Mouse (Mus musculus): Measurements from ENCODE around the gene Emg1. TPM values are rescaled to one million over a fixed set of nuclear protein-coding genes. Genes with fewer than 3 reads are reported as not detected.
A peak's percentile ranks its signal among the peaks of the same experiment; 100 is the strongest.

Emg1 gene
- total RNA-seq (2017), result 222 and 280 TPM in 2 replicates

DNA sequence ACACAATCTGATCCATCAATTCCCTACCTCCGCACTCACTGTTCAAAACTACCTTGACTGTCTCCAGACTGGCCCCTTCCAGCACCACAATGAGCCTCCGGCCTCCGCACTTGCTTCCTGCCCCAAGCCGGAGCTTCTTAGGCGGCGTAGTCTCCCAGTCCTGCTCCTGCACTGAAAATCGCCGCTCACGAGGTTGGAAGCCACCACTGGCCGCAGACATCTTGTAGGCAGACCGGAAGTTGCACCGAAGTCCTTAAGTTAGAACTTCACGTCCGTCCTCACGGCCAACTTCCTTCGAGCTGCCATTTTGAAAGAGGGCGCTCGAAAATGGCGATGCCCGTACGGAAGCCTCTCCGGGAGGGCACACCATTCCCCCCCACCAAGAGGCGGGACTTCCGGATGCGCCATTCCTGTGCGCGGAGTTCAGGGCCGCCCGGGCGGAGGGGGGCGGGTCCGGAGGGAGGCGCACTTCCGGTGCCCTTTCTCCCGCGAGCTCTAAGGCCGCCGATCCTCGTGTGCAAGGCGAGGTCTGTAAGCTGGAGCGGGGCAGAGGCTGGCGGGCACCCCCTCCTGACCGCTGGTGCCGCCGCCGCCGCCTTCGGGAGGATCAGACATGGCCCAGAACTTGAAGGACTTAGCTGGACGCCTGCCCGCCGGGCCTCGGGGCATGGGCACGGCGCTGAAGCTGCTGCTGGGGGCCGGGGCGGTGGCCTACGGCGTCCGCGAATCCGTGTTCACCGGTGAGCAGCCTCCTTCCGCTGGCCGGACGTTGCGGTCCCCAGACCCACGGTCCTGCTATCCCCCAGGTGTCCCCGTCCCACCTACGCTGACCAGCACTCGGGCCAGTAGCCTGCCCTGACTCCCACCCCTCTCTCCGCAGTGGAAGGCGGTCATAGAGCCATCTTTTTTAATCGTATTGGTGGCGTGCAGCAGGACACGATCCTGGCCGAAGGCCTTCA is at the start of gene Emg1, which contains the start of gene Phb2:
Emg1 (minus strand) TSS at position 355 of the 959 bp plus-strand sequence.
Phb2 (plus strand) TSS at position 513 of the 959 bp plus-strand sequence.
- ATAC-seq (replicated peaks; ENCODE audit: low read depth, poor library complexity, severe bottlenecking), result peak; percentile 92

DNA sequence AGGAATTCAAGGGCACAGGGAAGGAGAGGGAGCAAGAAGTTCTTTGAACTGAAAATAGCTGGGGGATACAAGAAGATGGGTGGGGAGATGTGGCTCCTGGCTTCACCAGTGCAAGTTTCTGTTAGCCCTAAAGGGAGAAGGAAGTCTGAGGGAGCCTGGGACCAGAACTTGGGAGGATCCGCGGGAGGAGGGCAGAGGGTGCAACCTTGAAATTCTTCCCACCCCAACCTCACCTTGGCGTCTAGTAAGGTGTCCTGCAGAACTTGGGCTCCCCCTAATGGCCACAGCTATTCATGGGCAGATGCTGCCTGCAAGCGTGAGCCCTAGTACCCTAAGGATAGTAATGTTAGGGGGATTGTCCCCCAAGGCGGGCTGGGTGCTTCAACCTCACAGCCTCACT is 47.3 kb upstream of the Emg1 start:
- ATAC-seq (replicated peaks; ENCODE audit: low read depth, poor library complexity, severe bottlenecking), result peak; percentile 92

DNA sequence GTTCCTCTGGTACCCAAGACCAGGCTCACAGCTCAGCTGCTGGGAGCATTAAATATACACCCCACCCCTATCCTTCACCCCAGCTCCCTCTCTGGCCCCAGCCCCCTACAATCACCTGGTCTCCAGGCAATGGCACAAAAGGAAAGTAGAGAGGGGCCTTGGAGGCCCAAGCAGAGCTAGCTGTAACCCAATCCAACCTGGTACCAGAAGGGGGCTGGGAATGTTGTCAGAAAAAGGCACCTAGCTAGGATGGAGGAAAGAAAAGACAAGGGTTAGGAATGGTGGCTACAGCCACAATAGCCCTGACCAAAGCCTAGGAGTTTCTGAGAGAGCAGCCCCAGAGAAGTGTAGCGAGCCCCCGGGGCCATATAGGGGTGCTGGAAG is 46.9 kb upstream of the Emg1 start:
- no peak for ATAC-seq (replicated peaks; ENCODE audit: low read depth, poor library complexity, severe bottlenecking)

DNA sequence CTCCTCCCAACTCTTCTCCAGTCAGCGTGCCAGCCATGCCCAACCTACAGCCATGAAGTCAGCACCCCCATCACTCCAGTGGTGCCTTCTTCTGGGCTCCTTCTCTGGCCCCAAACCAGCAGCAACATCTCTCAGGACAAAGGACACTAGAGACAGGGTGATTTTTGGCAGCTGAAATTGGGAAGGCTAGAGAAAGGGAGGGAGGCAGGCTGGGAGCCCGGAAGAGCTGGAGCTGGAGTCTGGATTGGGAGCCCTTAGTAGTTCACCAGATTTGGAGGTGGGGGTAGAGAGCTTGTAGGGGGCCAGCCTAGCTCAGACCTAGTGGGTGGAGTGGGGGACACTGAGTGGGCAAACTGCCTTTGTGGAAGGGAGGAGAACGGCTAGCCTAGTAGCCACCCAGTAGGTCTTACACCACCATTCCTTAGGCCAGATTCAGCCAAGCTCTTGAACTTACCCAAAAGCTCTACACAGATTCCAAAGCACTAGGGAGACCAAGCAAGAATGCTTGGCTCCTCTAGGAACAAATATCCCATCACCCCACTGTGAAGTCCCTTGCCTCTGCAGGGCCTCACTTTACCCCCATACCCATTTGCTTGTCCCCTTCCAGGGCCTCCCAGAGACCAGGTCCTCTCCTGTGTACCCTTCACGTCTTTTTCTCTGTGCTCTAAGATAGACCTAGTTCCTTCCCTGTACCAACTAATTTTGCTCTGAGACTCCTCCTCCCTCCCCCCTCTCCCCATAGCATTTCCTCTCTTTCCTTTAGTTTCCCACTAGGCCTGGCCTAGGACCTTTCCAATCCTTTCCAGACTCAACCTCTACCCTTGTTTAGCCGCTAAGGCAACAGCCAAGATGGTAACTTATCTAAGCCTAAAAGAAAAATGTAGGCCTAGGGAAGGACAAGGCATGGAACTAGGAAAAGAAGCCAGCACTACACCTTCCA is 46.2 kb upstream of the Emg1 start:
- no peak for ATAC-seq (replicated peaks; ENCODE audit: low read depth, poor library complexity, severe bottlenecking)

DNA sequence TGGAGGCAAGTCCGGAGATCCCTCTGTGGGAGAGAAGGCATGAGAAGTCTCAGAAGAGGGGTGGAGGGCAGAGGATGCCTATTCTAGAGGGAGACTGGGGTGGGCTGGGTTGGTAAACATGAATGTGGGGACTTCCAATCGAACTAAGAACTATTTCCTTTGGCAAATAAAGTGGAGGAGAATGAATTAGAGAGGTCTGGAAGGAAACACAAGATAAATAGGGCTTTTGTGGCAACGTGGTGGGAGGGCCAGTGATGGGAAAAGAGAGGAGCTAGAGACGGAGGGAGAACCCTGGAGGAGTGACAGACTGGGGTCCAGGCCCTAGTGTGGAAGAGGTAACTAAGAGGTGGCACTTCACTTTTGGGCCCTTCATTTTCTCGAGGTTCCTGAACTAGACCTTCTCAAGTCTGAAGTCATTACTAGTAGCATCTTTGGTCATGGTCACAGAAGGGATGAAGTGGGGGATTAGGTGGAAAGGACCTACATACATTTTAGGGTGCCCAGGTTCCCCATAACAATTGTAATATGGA is 45.4 kb upstream of the Emg1 start:
- ATAC-seq (replicated peaks; ENCODE audit: low read depth, poor library complexity, severe bottlenecking), result no peak

DNA sequence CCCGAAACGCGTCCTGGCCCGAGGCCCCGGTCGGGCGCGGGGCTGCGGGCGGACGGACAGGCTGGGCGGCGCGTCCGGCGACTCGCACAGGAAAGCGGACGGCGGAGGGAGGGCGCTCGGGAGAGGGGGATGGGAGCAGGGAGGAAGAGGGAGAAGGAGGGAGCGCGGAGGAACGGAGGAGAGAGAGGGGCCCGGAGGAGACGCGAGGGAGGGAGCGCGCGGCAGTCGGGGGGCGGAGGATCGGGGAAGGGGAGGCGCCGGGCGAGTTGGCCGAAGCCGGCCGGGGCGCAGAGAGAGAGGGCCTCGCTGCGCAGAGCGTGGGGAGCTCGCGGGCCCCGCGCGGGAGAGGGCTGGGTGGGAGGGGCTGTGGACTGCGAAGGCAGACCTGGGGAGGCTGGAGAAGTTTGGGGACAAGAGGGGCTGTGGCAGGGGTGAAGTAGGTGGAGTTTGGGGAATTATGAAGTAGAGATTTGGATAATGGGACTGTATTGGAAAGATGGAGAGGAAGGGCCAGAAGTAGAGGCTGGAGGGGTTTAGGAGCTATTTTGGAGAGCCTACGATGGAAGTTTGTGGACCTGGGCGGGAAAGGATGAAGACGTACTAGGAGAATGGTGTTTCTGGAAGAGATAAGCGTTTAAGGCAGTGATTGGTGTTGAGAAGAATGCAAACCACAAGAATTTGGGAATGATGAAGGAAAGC is 44.8 kb upstream of the Emg1 start:
- peak; percentile 40 for ATAC-seq (replicated peaks; ENCODE audit: low read depth, poor library complexity, severe bottlenecking)

DNA sequence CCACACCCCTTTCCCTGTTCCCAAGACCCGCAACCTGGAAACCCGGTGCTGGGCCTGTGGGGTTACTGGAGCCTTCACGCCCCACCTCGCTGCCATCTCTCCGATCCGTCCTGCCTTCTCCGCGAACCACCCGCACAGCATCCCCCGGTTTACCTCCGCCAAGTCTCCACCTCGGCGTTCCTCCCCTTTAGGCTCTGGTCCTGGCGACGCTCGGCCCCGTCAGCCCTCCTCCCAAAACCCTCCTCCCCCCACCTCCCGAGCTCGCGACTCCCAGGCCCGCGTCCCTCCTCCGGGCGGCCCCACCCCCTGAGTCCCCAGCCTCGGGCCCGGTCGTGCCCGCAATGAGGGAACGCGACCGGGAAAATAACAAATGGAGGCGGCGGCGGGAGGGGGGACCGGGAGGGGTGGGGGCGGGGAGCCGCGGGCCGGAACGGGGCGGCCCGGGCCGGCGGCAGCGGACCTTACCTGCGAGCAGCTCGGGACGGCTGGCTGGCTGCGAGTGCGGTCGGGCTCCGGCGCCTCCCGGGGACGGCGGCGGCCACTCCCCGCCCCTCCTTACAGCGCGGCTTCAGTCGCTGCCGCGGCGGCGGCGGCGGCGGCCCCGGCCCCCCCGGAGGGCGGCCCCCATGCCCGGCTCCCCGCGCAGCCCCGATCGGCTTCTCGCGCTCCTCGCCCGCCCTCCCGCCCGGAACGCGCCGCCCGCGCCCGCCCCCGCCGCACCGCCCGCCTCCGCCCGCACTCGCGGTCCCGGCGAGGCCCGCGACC is 44.0 kb upstream of the Emg1 start, which contains the start of the genes Gm45234 and Atn1:
Gm45234 (minus strand) TSS at position 191 of the 765 bp plus-strand sequence.
Atn1 (minus strand) TSS at position 694 of the 765 bp plus-strand sequence.
- peak; percentile 40 for ATAC-seq (replicated peaks; ENCODE audit: low read depth, poor library complexity, severe bottlenecking)

DNA sequence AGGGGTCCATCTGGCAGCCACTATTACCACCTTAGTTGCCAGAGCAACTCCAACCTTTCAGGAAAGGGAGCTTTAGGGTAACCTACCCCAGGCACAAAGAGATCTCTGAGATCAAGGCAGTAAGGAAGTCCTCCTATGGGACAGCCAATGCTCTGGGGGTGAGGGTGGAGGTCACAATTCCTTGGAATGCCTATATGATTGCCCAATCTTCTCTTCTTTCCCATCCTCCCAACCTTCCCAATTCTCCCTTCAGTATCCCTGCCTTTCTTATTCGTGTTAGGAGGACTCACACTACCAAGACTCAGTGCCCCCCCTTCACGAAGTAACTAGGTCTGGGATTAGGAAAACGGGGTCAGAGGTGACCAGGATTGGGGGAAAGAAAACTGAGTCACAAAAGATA is 43.3 kb upstream of the Emg1 start:
- ATAC-seq (replicated peaks; ENCODE audit: low read depth, poor library complexity, severe bottlenecking), result no peak

DNA sequence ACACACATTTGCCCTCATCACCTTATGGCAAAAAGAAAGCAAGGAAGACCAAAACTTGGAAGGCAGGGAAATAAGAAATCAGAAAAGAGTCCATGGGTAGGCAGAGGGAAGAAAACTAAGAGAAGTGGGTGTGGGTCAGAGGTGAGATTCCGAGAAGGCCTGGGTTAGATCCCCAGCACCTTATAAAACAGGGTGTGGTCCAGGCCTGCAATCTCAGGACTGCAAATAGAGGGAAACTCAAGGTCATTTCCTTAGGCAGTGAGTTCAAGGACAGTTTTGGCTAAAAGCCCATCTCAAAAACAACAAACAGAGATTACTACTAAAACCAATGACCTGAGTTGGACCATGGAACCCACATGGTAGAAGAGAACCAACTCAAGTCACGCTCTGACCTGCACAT is 41.9 kb upstream of the Emg1 start:
- no peak for ATAC-seq (replicated peaks; ENCODE audit: low read depth, poor library complexity, severe bottlenecking)

DNA sequence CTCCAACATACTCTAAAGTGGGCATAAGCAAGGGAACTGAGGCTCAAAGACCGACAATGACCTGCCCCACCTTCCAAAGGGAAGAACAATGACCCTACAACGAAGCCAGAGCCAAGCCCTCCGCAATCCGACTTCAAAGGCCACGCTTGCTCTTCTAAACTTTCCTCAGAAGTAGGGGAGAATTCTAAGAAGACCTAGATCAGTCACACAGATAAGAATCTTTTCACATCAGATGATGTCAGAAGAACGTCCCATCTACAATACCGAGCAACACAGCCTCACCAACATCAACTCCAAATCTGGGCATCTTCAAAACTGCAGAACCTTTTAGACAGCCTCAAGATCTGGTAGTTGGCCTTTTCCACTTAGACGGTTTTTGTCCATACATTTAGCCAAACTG is 38.4 kb upstream of the Emg1 start:
- ATAC-seq (replicated peaks; ENCODE audit: low read depth, poor library complexity, severe bottlenecking), result no peak

DNA sequence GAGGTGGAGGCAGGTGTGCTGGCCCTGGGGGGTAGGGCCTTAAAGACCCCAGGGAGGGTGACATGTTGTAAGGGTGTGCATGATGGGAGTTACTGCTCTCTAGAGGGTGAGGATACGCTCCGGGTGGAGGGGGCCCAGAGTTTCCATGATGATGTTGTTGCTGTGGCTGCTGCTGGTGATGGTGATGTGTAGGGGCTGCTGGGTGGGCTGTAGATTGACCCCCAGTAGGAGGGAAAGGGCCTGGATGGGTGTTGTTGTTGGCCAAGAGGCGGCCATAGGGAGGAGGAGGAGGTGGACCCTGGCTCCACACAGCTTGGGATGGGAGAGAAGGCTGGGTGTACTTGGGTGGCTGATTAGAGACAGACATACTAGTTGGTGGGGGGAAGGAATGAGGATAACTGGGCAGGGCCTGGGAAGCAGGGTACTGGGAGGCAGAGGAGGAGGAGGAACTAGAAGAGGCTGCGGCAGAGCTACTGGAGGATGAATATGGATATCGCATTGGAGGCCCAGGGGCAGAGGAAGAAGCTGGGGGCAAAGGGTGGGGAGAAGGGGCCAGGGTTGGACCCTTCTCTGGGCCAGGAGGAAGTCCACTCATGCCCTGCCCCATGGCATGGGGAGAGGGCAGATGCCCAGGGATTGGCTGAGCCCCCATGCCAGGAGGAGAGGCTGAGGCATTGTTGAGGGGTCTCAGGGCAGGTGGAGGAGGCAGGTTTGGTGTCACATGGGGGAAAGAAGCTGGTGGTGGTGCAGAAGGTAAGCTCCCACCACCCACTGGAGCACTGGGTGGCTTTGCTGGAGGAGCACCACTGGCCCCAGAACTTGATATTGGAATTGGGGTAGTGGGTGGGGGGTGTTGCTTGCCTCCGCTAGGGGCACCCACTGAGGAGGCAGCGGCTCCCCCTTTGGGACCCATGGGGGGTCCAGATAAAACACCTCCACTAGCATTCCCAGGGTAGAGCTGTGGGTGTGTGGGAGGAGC is 35.0 kb upstream of the Emg1 start:
- ATAC-seq (replicated peaks; ENCODE audit: low read depth, poor library complexity, severe bottlenecking), result no peak

DNA sequence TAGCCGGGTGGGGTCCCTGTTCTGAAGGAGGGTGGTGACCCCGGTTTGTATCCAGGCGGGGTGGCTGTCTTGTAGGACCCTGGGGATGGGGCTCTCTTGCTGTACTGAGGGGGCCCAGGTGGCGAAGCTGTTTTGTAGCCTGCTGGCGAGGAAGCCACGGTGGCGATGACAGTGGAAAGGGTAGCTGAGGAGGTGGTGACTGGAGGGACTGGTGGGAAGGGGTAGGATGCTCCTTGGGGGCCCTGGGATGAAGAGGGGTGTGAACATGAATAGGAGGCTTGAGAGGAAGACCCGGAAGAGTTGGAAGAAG is 34.3 kb upstream of the Emg1 start:
- ATAC-seq (replicated peaks; ENCODE audit: low read depth, poor library complexity, severe bottlenecking), result no peak

DNA sequence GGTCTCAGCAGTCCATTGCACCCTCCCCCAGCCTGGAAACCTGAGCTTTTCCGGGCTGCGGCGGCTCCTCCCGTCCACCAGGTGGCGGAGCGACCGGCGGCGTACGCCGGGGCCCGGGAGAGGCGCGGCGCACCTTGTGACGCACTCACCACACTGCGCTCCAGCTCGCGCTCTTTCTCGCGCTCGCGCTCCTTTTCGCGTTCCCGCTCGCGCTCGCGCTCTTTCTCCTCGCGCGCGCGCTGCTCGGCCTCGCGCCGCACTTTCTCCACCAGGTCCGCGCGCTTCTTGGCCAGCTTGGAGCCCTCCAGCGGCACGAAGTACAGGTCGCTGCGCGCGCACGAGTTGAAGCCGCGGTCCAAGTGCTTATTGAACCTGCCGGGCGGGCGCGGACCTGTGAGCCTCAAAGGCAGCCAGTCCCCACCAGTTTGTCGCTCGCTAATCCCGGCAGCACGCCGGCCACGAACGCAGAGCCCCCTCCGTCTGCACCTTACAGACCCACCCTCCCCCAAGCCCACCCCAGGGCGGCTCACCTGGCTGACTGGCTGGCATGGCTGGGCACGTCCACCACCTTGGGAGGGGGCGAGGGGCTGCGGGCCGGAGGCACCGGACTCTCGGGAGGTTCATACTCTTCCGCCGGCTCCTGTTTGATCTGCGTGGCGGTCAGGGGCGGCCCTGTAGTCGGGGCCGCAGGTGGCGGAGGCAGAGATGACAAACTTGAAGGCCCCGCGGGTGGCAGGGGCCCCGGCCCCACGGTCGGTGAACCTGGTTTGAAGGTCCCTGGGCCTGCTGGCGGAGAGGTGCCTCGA is 33.7 kb upstream of the Emg1 start:
- peak; percentile 61 for ATAC-seq (replicated peaks; ENCODE audit: low read depth, poor library complexity, severe bottlenecking)

DNA sequence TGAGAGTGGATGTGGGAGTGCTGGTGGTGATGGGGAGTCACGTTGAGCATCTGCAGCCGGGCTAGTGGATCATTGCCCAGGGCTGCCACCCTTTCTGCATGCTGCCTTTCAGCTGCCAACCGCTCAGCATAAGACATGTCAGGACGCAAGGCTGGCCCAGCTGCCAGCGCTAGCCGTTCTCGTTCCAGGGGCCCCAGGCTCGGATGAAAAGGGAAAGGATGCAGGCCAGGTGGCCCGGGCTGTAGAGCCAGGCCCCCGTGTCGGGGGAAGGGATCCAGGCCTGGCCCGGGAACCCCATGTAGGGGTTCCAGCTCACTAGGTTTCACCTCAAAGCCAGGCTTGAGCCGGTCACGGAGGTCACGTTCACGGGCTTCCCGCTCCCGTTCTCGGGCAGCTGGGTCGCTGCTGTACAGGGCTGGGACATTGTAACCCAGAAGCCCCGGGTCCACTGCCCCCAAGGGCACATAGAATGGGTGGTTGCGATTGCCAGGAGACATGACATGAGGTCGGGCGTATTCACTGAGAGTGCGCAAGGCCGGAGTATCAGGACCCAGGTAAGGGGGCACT is 32.9 kb upstream of the Emg1 start:
- ATAC-seq (replicated peaks; ENCODE audit: low read depth, poor library complexity, severe bottlenecking), result no peak

DNA sequence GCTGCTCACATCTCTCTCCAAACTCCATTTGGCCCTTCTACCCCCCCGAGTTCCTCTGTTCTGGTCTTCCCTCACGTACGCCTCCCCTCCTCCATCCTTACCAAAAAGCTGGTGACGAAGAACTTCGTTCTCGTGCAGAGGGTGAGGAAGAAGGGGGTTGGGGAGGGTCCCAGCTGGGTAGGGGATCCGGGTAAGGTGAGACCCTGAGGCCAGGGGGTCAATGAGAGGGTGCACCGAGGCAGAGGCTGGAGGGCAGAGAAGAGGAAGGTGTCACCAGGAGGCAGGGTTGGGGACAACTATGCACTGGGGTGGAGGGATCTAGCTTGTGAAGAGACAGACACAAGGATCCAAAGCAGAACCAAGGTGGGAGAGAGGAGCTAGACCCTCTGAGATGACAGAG is 31.7 kb upstream of the Emg1 start:
- no peak for ATAC-seq (replicated peaks; ENCODE audit: low read depth, poor library complexity, severe bottlenecking)

DNA sequence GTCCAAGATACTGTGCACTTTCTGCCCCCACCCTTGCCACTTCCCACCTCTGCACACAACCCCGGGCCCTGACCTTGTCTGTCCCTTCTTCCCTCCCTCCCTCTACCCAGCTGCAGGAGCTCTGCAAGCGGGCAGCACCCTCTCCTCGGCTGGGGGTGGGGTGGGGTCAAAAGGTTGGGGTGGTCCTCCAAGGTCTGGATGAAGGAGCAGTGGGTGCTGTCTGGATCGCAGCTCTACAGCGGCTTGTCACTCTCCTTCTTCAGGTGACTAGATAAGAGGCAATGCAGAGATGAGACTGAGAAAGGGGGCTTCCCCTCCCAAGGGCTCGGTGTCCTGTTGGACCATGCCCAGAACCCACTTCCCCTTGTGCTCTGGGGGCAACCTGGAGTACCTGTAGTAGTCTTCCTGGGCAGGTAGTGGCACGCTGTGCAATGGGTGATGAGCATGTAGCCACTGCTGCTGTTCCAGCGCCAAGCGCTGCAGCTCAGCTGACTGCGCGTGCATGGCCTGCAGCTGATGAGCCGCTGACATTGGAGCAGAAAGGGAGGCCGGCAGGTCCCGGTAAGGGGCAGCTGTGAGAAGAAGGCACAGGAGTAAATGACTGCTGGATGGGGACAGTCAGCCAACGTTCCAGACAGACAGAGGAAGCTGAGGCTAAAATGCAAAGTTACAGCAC is 31.0 kb upstream of the Emg1 start:
- ATAC-seq (replicated peaks; ENCODE audit: low read depth, poor library complexity, severe bottlenecking), result no peak

Data from common myeloid progenitor, adult 5-6 weeks (primary cell).